Mouse (Mus musculus): ENCODE measurements at regions not wholly inside any gene's neighbourhood (a gene's known extent, or its start where the extent isn't known, plus 50 kb on each side); places are given as distances from the start of the nearest gene placed in this dataset.

- in situ Hi-C loops (cut with MboI; ENCODE audit: low sequenced_read_pairs in 2 of 2, unreplicated experiment in 2 of 2), result no loop called here
- no peaks in the 10 kb centered on the region for H3K4me1 ChIP-seq (ENCODE audit: control insufficient read depth in 2 of 2, insufficient read depth in 2 of 2, low read length in 2 of 2, poor library complexity in 1 of 2)
- TF ChIP-seq MAFK (IDR thresholded peaks at IDR 0.05; ENCODE audit: insufficient read depth, low read depth, low read length) (no peak), ZC3H11A (IDR thresholded peaks at IDR 0.05; ENCODE audit: borderline replicate concordance, low read depth, low read length) (no peak), ZNF384 (IDR thresholded peaks at IDR 0.05; ENCODE audit: low read depth, low read length) (no peak)
- no peak overlapping the region for H3K9ac ChIP-seq (ENCODE audit: insufficient read depth, low read depth, low read length, poor library complexity, severe bottlenecking)
- no peaks in the 10 kb centered on the region for H3K9me3 ChIP-seq (ENCODE audit: control insufficient read depth, insufficient read depth, low read depth, low read length)
- no peaks in the 10 kb centered on the region for H3K36me3 ChIP-seq (ENCODE audit: control insufficient read depth, insufficient read depth, low read length, poor library complexity, severe bottlenecking)
- no peak overlapping the region for H3K4me3 ChIP-seq (ENCODE audit: insufficient read depth in 1 of 2, low read depth in 1 of 2, low read length in 2 of 2, poor library complexity in 1 of 2, severe bottlenecking in 1 of 2)
- DNase-seq (ENCODE audit: low read depth, low spot score), result no peak
- H3K27ac ChIP-seq (ENCODE audit: insufficient read depth, low read depth, low read length, poor library complexity, severe bottlenecking), result no peak overlapping the region
Measured at GRCm38 (mm10) chr2:166469046-166469593, 244.5 kb downstream of the Prex1 start.

GRCm38 (mm10) chr2:166467137-166467536 lies 246.5 kb downstream of the Prex1 start:
- H3K9me3 ChIP-seq (ENCODE audit: control insufficient read depth, insufficient read depth, low read depth, low read length), result no peaks in the 10 kb centered on the region
- no peak overlapping the region for H3K27ac ChIP-seq (ENCODE audit: insufficient read depth, low read depth, low read length, poor library complexity, severe bottlenecking)
- H3K9ac ChIP-seq (ENCODE audit: insufficient read depth, low read depth, low read length, poor library complexity, severe bottlenecking), result no peak overlapping the region
- TF ChIP-seq HCFC1 (IDR thresholded peaks at IDR 0.05; ENCODE audit: borderline replicate concordance, insufficient read depth, low read length) (no peak), MAFK (IDR thresholded peaks at IDR 0.05; ENCODE audit: insufficient read depth, low read depth, low read length) (no peak), CHD2 (IDR thresholded peaks at IDR 0.05; ENCODE audit: low read depth, low read length) (no peak), ZC3H11A (IDR thresholded peaks at IDR 0.05; ENCODE audit: borderline replicate concordance, low read depth, low read length) (no peak), ZNF384 (IDR thresholded peaks at IDR 0.05; ENCODE audit: low read depth, low read length) (no peak)
- in situ Hi-C loops (cut with MboI; ENCODE audit: low sequenced_read_pairs in 2 of 2, unreplicated experiment in 2 of 2), result no loop called here
- H3K36me3 ChIP-seq (ENCODE audit: control insufficient read depth, insufficient read depth, low read length, poor library complexity, severe bottlenecking), result no peaks in the 10 kb centered on the region
- no peak overlapping the region for H3K4me3 ChIP-seq (ENCODE audit: insufficient read depth in 1 of 2, low read depth in 1 of 2, low read length in 2 of 2, poor library complexity in 1 of 2, severe bottlenecking in 1 of 2)
- no peak for DNase-seq (ENCODE audit: low read depth, low spot score)
- no peaks in the 10 kb centered on the region for H3K4me1 ChIP-seq (ENCODE audit: control insufficient read depth in 2 of 2, insufficient read depth in 2 of 2, low read length in 2 of 2, poor library complexity in 1 of 2)

DNA sequence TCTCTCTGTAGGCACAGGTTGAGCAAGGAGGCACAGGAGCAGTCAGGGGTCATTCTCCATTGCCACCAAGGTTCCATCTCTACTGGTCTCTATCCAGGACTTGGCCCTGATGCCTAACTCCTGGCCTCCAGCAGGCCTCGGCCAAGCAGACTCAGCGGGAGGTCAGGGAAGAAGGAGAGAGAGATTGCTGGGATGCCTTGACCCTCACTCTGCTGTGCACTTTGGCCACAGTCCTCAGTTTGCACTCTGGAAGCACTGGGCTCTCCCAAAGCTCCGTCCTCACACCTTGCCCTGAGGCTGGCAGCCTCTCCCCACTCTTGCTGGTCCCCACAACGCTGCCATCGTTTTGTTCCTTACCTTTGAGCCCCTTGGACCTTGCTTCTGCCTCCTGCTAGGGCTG lies 248.1 kb downstream of the Prex1 start:
- H3K27ac ChIP-seq (ENCODE audit: insufficient read depth, low read depth, low read length, poor library complexity, severe bottlenecking), result no peak overlapping the region
- DNase-seq (ENCODE audit: low read depth, low spot score), result no peak
- H3K9ac ChIP-seq (ENCODE audit: insufficient read depth, low read depth, low read length, poor library complexity, severe bottlenecking), result no peak overlapping the region
- H3K36me3 ChIP-seq (ENCODE audit: control insufficient read depth, insufficient read depth, low read length, poor library complexity, severe bottlenecking), result no peaks in the 10 kb centered on the region
- no peaks in the 10 kb centered on the region for H3K4me1 ChIP-seq (ENCODE audit: control insufficient read depth in 2 of 2, insufficient read depth in 2 of 2, low read length in 2 of 2, poor library complexity in 1 of 2)
- in situ Hi-C loops (cut with MboI; ENCODE audit: low sequenced_read_pairs in 2 of 2, unreplicated experiment in 2 of 2), result no loop called here
- TF ChIP-seq ZNF384 (IDR thresholded peaks at IDR 0.05; ENCODE audit: low read depth, low read length) (no peak), HCFC1 (IDR thresholded peaks at IDR 0.05; ENCODE audit: borderline replicate concordance, insufficient read depth, low read length) (no peak), CHD2 (IDR thresholded peaks at IDR 0.05; ENCODE audit: low read depth, low read length) (no peak), MAFK (IDR thresholded peaks at IDR 0.05; ENCODE audit: insufficient read depth, low read depth, low read length) (no peak), ZC3H11A (IDR thresholded peaks at IDR 0.05; ENCODE audit: borderline replicate concordance, low read depth, low read length) (no peak)
- H3K9me3 ChIP-seq (ENCODE audit: control insufficient read depth, insufficient read depth, low read depth, low read length), result no peaks in the 10 kb centered on the region
- H3K4me3 ChIP-seq (ENCODE audit: insufficient read depth in 1 of 2, low read depth in 1 of 2, low read length in 2 of 2, poor library complexity in 1 of 2, severe bottlenecking in 1 of 2), result no peak overlapping the region

DNA sequence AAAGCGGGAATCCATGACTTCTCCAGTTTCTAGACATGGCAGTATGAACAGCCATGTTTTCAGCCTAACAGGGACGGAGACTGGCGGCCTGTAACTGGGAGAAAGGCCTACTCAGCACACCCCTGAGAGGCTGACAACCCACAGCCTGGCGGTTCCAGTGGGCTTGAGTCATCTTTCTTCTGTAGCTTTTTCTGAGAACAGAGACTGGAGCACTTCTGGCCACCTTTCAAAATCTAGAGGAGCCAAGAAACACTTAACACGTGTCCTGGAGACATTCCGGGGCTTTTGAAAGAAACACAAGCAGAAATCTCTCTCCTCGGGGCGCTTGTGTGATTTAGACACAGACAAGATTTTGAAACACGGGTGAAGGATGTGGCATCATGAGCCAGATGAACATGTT lies 250.1 kb downstream of the Prex1 start:
- H3K36me3 ChIP-seq (ENCODE audit: control insufficient read depth, insufficient read depth, low read length, poor library complexity, severe bottlenecking), result no peaks in the 10 kb centered on the region
- H3K9me3 ChIP-seq (ENCODE audit: control insufficient read depth, insufficient read depth, low read depth, low read length), result no peaks in the 10 kb centered on the region
- in situ Hi-C loops (cut with MboI; ENCODE audit: low sequenced_read_pairs in 2 of 2, unreplicated experiment in 2 of 2), result no loop called here
- H3K4me3 ChIP-seq (ENCODE audit: insufficient read depth in 1 of 2, low read depth in 1 of 2, low read length in 2 of 2, poor library complexity in 1 of 2, severe bottlenecking in 1 of 2), result no peak overlapping the region
- H3K4me1 ChIP-seq (ENCODE audit: control insufficient read depth in 2 of 2, insufficient read depth in 2 of 2, low read length in 2 of 2, poor library complexity in 1 of 2), result no peaks in the 10 kb centered on the region
- H3K27ac ChIP-seq (ENCODE audit: insufficient read depth, low read depth, low read length, poor library complexity, severe bottlenecking), result no peak overlapping the region
- H3K9ac ChIP-seq (ENCODE audit: insufficient read depth, low read depth, low read length, poor library complexity, severe bottlenecking), result no peak overlapping the region
- TF ChIP-seq CHD2 (IDR thresholded peaks at IDR 0.05; ENCODE audit: low read depth, low read length), result no peak
- TF ChIP-seq ZNF384 (IDR thresholded peaks at IDR 0.05; ENCODE audit: low read depth, low read length), result no peak
- no peak for TF ChIP-seq HCFC1 (IDR thresholded peaks at IDR 0.05; ENCODE audit: borderline replicate concordance, insufficient read depth, low read length)
- TF ChIP-seq ZC3H11A (IDR thresholded peaks at IDR 0.05; ENCODE audit: borderline replicate concordance, low read depth, low read length), result no peak
- no peak for TF ChIP-seq MAFK (IDR thresholded peaks at IDR 0.05; ENCODE audit: insufficient read depth, low read depth, low read length)
- no peak for DNase-seq (ENCODE audit: low read depth, low spot score)

DNA sequence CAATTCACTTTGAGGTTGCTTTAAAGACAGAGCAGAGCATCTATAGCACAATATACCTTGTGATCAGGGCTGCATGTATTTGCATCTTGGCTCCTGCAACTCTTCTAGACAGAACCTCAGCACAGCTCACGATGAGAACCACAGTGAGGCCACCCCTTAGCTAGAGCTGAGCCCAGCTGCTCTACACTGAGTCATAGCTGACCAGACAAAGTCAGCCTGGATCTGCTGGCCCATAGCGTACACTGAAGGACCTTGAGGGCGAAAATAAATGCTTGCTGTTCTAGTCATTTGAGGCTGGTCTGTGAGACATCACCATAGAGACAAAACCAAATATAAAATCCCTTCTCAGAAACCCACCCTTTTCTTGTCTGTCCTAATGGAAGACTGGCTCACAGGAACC lies 251.7 kb downstream of the Prex1 start:
- no peak overlapping the region for H3K9ac ChIP-seq (ENCODE audit: insufficient read depth, low read depth, low read length, poor library complexity, severe bottlenecking)
- no peaks in the 10 kb centered on the region for H3K36me3 ChIP-seq (ENCODE audit: control insufficient read depth, insufficient read depth, low read length, poor library complexity, severe bottlenecking)
- H3K4me1 ChIP-seq (ENCODE audit: control insufficient read depth in 2 of 2, insufficient read depth in 2 of 2, low read length in 2 of 2, poor library complexity in 1 of 2), result no peaks in the 10 kb centered on the region
- TF ChIP-seq ZNF384 (IDR thresholded peaks at IDR 0.05; ENCODE audit: low read depth, low read length), result no peak
- no peak for TF ChIP-seq MAFK (IDR thresholded peaks at IDR 0.05; ENCODE audit: insufficient read depth, low read depth, low read length)
- no peak for TF ChIP-seq CHD2 (IDR thresholded peaks at IDR 0.05; ENCODE audit: low read depth, low read length)
- no peak for TF ChIP-seq ZC3H11A (IDR thresholded peaks at IDR 0.05; ENCODE audit: borderline replicate concordance, low read depth, low read length)
- TF ChIP-seq HCFC1 (IDR thresholded peaks at IDR 0.05; ENCODE audit: borderline replicate concordance, insufficient read depth, low read length), result no peak
- in situ Hi-C loops (cut with MboI; ENCODE audit: low sequenced_read_pairs in 2 of 2, unreplicated experiment in 2 of 2), result no loop called here
- DNase-seq (ENCODE audit: low read depth, low spot score), result no peak
- no peak overlapping the region for H3K27ac ChIP-seq (ENCODE audit: insufficient read depth, low read depth, low read length, poor library complexity, severe bottlenecking)
- no peaks in the 10 kb centered on the region for H3K9me3 ChIP-seq (ENCODE audit: control insufficient read depth, insufficient read depth, low read depth, low read length)
- H3K4me3 ChIP-seq (ENCODE audit: insufficient read depth in 1 of 2, low read depth in 1 of 2, low read length in 2 of 2, poor library complexity in 1 of 2, severe bottlenecking in 1 of 2), result no peak overlapping the region
